Mouse (Mus musculus) erythroblast, embryonic 14.5 days (primary cell): ENCODE results near the gene Grxcr1.

Experiments used
- GATA1 ChIP-seq: IDR thresholded peaks from 2 replicates; pipeline ENCODE4 v1.6.1; 2012; ENCODE audit warnings: low read length, inconsistent platforms, mixed read lengths
- TAL1 ChIP-seq: IDR thresholded peaks from 3 replicates; pipeline ENCODE4 v1.6.1; 2012; ENCODE audit warnings: low read length, inconsistent platforms, mixed read lengths

DNA sequence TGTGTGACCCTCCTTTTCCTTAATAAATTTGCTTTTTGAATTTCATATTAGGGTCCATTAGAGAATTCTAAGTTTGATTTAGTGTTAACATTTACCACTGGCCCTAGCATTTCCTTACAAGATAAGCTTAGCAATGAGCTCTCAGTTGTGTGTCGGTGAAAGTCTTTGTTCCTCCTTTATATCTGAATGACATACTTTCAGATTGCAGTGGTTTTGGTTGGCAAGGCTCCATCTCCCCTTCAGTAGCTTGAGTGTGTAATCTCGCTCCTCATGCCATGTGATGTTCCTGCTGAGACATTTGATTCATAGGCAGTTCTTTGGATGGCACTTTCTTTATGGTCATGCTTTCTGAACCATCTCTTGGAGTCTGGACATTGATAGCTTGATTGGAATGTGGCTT, 7.4 kb downstream of the Grxcr1 start:
- TF ChIP-seq TAL1 (no peak), GATA1 (no peak)
